Mouse (Mus musculus) heart, adult 2 months (tissue): ENCODE results near the gene Mctp2.

ENCODE experiments used
- CTCF ChIP-seq: fragments of 200-600 bp; IDR thresholded peaks from 2 replicates; pipeline ENCODE4 v1.8.1; 2022; ENCODE audit warnings: antibody characterized with exemption, mild to moderate bottlenecking, moderate library complexity
- EP300 ChIP-seq: fragments of 200-500 bp; IDR thresholded peaks from 2 replicates; pipeline ENCODE4 v1.6.1; 2011; ENCODE audit warnings: low read depth, low read length, control low read depth; ENCODE audit not compliant: insufficient read depth
- POLR2A ChIP-seq: fragments of 200-500 bp; IDR thresholded peaks from 2 replicates; pipeline ENCODE4 v1.6.1; 2011; ENCODE audit warnings: mild to moderate bottlenecking, low read depth, low read length, control low read depth; ENCODE audit not compliant: insufficient read depth

GRCm38 (mm10) chr7:72162256-72162655 is 144.2 kb downstream of the Mctp2 start:
- no peak for TF ChIP-seq POLR2A
- no peak for TF ChIP-seq CTCF
- no peak for TF ChIP-seq EP300
